Mouse (Mus musculus) midbrain, postnatal 0 days (tissue): ENCODE measurements around the gene Zfp992. TPM values are rescaled to one million over a fixed set of nuclear protein-coding genes. Genes with fewer than 3 reads are reported as not detected.
"Not testable (repeated sequence)": the region's sequence is repeated elsewhere in the genome, so short reads cannot be mapped to it uniquely, and the experiment has no call there.

Experiments
- ATAC-seq: fragments of 200-750 bp; cut with Nextera tagmentation; 2 replicates; pipeline ENCODE4 v1.8.0; 2017; ENCODE audit warnings: moderate number of reproducible peaks, mild to moderate bottlenecking, moderate TSS enrichment, moderate library complexity; ENCODE audit not compliant: low FRiP score
- DNase-seq: peaks from one replicate; pipeline ENCODE4 v3.0.0-alpha.2; 2015; ENCODE audit warnings: low spot score
- H3K27ac ChIP-seq: fragments of 300-500 bp; sonication (generic); 2 replicates; pipeline ENCODE4 v1.5.1; 2014; ENCODE audit warnings: low read depth, mild to moderate bottlenecking, low read length, mixed read lengths
- H3K27me3 ChIP-seq: fragments of 300-500 bp; sonication (generic); 2 replicates; pipeline ENCODE4 v1.6.1; 2014; ENCODE audit warnings: low read length, control low read depth, mixed read lengths; ENCODE audit not compliant: insufficient read depth
- H3K36me3 ChIP-seq: fragments of 300-500 bp; sonication (generic); 2 replicates; pipeline ENCODE4 v1.6.1; 2014; ENCODE audit warnings: low read length, control low read depth, mixed read lengths; ENCODE audit not compliant: insufficient read depth
- H3K4me1 ChIP-seq: fragments of 300-500 bp; sonication (generic); 2 replicates; pipeline ENCODE4 v1.6.1; 2014; ENCODE audit warnings: mild to moderate bottlenecking, control low read depth, antibody characterized with exemption, low read length, mixed read lengths; ENCODE audit not compliant: insufficient read depth
- H3K4me2 ChIP-seq: fragments of 300-500 bp; sonication (generic); 2 replicates; pipeline ENCODE4 v1.6.1; 2014; ENCODE audit warnings: low read depth, mild to moderate bottlenecking, low read length, mixed read lengths; ENCODE audit not compliant: poor library complexity, severe bottlenecking
- H3K4me3 ChIP-seq: fragments of 300-500 bp; sonication (generic); 2 replicates; pipeline ENCODE4 v1.5.1; 2014; ENCODE audit warnings: low read depth, mild to moderate bottlenecking, low read length, moderate library complexity
- H3K9ac ChIP-seq: fragments of 300-500 bp; sonication (generic); replicated peaks from 2 replicates; pipeline ENCODE4 v1.6.1; 2014; ENCODE audit warnings: mild to moderate bottlenecking, low read length, moderate library complexity, mixed read lengths; ENCODE audit not compliant: poor library complexity, severe bottlenecking
- H3K9me3 ChIP-seq: fragments of 300-500 bp; sonication (generic); 2 replicates; pipeline ENCODE4 v1.6.1; 2016; ENCODE audit warnings: low read length, control low read depth
- CTCF ChIP-seq: IDR thresholded peaks from 2 replicates; pipeline ENCODE4 v1.5.1; 2016; ENCODE audit warnings: antibody characterized with exemption, mild to moderate bottlenecking
- WGBS: fragments of 180-500 bp; shearing (Covaris S2); extraction: QIAGEN DNeasy Blood & Tissue Kit; methylation state at CpG from one replicate; pipeline ENCODE4 v1.1.7; 2014; 5-methylcytosine and 5-hydroxymethylcytosine counted together
- polyA plus RNA-seq: library from polyadenylated mRNA; unstranded; fragments of >200 nt; fragmentation: Nextera tagmentation; extraction: Ambion mirVana; gene quantifications from 2 replicates; pipeline ENCODE4 v1.2.1, GENCODE M21; 2015
- total RNA-seq: library from RNA; depleted of rRNA; stranded (reverse); fragments of >200 nt; gene quantifications from 2 replicates; pipeline ENCODE4 v1.2.3, GENCODE M21; 2014

Gene Zfp992
- total and polyA plus RNA-seq, 2 experiments from 2014 or later: 0.73 to 2.8 TPM

DNA sequence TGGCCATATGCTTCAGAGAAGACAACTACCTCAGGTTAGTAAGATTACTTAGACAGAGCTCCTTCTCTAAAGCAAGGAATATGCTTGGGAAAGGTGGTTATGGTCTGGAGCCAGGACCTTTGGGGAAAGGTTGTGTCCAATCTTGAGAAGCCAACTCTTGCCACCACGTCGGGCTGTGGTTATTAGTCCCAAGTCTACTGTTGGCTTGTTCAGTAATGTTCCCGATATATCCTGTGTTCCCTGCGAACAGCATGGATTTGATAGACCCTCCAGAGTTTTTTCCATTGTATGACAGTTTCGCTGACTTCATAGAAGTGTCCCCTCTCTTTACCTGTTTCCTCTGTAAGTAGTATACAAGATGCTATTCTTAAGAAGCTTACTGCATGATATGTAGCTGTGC is 888 bp downstream of the Zfp992 start:
- not testable (repeated sequence) for DNase-seq, H3K4me3 ChIP-seq, H3K27me3 ChIP-seq, H3K36me3 ChIP-seq, H3K9ac ChIP-seq, H3K4me1 ChIP-seq, H3K4me2 ChIP-seq, ATAC-seq, H3K27ac ChIP-seq
- peaks cover 47% of the 10 kb centered on the region for H3K9me3 ChIP-seq
- WGBS: 85% methylated on average over 5 of the region's 5 CpGs

DNA sequence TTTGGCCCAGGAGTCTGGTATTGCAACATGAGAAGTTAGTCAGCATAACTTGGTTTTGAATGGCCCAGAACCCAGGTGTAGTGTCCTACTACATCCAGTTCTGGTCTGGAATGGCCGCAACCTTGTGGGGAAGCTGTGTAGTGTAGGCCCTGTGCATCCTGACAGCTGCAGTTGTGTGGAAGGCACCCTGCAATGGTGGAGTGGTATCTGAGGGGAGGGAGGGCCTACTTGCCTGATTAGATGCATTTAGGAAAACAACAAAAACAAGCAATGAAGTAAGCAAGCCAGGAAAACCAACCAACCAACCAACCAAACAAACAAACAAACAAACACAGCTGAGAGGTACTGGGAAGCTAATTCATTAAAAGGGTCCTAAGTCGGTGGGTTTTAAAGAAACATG is 3.8 kb downstream of the Zfp992 start:
- 89% methylated on average over 2 of the region's 2 CpGs for WGBS
- H3K9me3 ChIP-seq: peaks cover 60% of the 10 kb centered on the region
- not testable (repeated sequence) for H3K4me1 ChIP-seq, H3K36me3 ChIP-seq, H3K27me3 ChIP-seq, H3K4me2 ChIP-seq, DNase-seq, H3K27ac ChIP-seq, H3K4me3 ChIP-seq, ATAC-seq, H3K9ac ChIP-seq

DNA sequence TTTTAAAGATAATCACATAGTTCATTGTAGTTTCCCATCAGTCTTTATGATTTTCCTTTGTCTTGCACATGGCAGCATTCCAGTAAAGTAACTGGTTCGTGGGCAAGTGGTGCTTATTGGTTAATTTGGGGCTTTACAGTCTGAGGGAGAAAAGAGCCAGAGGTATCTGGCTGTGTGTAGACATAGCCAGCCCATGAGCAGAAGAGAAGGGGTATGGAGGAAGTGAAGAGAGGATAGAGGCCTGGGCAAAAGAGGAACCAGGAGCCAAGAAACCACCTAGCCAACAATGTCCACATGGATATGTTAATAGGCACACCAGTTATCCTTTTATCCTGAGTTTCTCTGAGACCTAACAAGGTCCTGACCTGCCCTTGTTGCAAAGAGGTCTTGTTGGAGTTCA is 5.3 kb downstream of the Zfp992 start:
- 58% methylated on average over 1 of the region's 1 CpGs for WGBS
- H3K4me2 ChIP-seq, H3K9ac ChIP-seq, H3K36me3 ChIP-seq, ATAC-seq, H3K4me3 ChIP-seq, H3K27ac ChIP-seq, H3K27me3 ChIP-seq, DNase-seq, H3K4me1 ChIP-seq: not testable (repeated sequence)
- peaks cover 55% of the 10 kb centered on the region for H3K9me3 ChIP-seq

DNA sequence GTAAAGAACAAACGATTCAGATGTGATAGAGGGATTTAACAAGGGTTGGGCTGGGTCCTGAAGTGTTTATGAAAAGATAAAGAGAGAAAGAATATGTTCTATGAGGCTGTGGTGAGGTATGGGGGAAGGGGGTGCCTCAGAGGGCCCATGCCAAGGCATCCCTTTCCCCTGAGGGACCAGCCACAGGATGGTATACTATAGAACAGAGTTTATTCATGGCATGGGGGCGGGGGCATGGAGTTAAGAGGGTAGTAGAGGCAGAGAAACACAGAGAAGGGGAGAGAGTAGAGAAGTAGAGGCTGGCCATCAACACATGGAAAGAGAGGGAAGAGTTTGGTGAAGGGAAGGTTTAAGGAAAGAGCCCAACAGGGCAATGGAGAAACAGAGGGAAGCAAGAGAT is 6.1 kb downstream of the Zfp992 start:
- Histone ChIP-seq H3K27me3 (no peaks in the 10 kb centered on the region), H3K4me2 (no peak overlapping the region), H3K4me3 (0 out of 2 replicates have a peak overlapping the region, but pooled peaks have one; percentile 0), H3K9me3 (peaks cover 57% of the 10 kb centered on the region), H3K27ac (no peak overlapping the region), H3K4me1 (no peaks in the 10 kb centered on the region), H3K9ac (no peak overlapping the region), H3K36me3 (no peaks in the 10 kb centered on the region)
- 44% methylated on average over 2 of the region's 2 CpGs for WGBS
- TF ChIP-seq CTCF: no peak
- DNase-seq (no peak), ATAC-seq (0 out of 2 replicates have a peak, but pooled peaks have one; percentile 16)

DNA sequence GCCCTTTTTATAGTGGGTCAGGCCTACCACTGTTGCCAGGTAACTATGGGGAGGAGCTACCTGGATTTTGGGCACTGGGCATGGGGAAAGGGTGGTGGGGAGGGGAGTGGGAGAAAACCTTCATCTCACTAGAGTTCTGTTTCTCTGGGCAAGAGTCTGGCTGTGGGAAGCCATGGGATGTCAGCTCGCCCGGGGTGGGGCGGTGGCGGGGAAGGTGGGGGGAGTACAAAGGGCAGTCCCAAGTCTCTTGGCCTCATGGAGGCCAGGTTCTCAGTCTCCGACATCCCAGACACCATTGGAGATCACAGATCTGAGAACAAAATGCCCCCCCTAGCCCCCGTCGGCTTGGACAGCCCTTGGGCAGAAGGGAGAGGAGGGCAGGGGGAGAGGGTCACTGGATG is 6.5 kb downstream of the Zfp992 start:
- H3K27me3 ChIP-seq: no peaks in the 10 kb centered on the region
- H3K9me3 ChIP-seq: peaks cover 59% of the 10 kb centered on the region
- no peaks in the 10 kb centered on the region for H3K4me1 ChIP-seq
- no peak overlapping the region for H3K9ac ChIP-seq
- ATAC-seq (peak; percentile 35), DNase-seq (no peak)
- 91% methylated on average over 7 of the region's 7 CpGs for WGBS
- peak overlapping the region; percentile 0; the same call in 1 of the 2 replicates for H3K4me3 ChIP-seq
- H3K4me2 ChIP-seq: no peak overlapping the region
- no peaks in the 10 kb centered on the region for H3K36me3 ChIP-seq
- no peak overlapping the region for H3K27ac ChIP-seq
- TF ChIP-seq CTCF: no peak

DNA sequence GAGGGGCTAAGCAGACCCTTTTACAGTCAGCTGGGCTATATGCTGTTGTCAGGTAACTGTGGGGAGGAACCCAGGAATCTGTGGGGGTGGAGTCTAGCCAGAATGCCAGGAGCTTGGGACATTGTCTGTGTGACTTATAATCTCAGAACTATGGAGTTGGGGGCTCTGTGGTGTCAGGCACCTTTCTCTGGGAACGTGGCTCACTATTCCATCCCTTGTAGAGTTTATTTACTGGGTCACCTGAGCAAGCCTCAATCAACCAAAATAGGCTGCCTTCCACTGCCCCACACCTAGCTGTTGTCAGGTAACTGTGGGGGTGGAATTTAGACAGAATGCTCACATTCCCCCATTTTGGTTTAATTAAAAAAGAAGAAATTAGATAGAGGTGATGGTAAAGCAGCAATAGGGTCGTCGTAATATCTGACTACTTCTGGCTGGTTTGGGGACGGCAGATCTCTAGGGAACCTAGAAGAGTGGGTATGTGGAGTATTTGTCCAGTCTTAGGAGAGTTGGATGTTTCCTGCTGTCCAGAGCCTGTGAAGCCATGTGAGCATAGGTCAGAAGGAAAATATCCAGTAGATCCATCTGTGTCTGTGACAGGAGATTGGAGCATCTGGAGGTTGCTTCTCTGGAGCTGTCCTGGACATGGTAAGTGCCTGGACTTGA is 7.4 kb downstream of the Zfp992 start:
- H3K4me1 ChIP-seq: no peaks in the 10 kb centered on the region
- peaks cover 64% of the 10 kb centered on the region for H3K9me3 ChIP-seq
- H3K27me3 ChIP-seq: no peaks in the 10 kb centered on the region
- ATAC-seq (no peak; the same call in 1 of the 2 replicates), DNase-seq (no peak)
- H3K36me3 ChIP-seq: no peaks in the 10 kb centered on the region
- H3K4me3 ChIP-seq: no peak overlapping the region
- no peak for TF ChIP-seq CTCF
- no peak overlapping the region for H3K9ac ChIP-seq
- 74% methylated on average over 4 of the region's 4 CpGs for WGBS
- no peak overlapping the region for H3K4me2 ChIP-seq
- H3K27ac ChIP-seq: no peak overlapping the region
